Mouse (Mus musculus) MEL-GATA-1-ER (cell line): ENCODE measurements at regions not wholly inside any gene's neighbourhood (a gene's known extent, or its start where the extent isn't known, plus 50 kb on each side); places are given as distances from the start of the nearest gene placed in this dataset.
A peak's percentile ranks its signal among the peaks of the same experiment; 100 is the strongest.

ENCODE experiments used
- DNase-seq: peaks from one replicate; pipeline ENCODE4 v3.0.0-alpha.2; 2012; ENCODE audit warnings: low read depth; ENCODE audit errors: extremely low read depth

- no peak for DNase-seq
Observed at GRCm38 (mm10) chr2:75405524-75406214, 253.4 kb upstream of the Hnrnpa3 start.

GRCm38 (mm10) chr2:75406721-75407455 is 252.2 kb upstream of the Hnrnpa3 start:
- DNase-seq: no peak

- DNase-seq: no peak
Observed at GRCm38 (mm10) chr2:75407560-75407959, 251.5 kb upstream of the Hnrnpa3 start.

GRCm38 (mm10) chr2:75408016-75408415 is 251.0 kb upstream of the Hnrnpa3 start:
- DNase-seq: no peak

- DNase-seq: no peak
Observed at GRCm38 (mm10) chr2:75409806-75410205, 249.3 kb upstream of the Hnrnpa3 start.

- no peak for DNase-seq
Observed at GRCm38 (mm10) chr2:75412735-75413134, 246.3 kb upstream of the Hnrnpa3 start.

GRCm38 (mm10) chr2:75418689-75419088 is 240.4 kb upstream of the Hnrnpa3 start:
- no peak for DNase-seq

GRCm38 (mm10) chr2:75419142-75419541 is 239.9 kb upstream of the Hnrnpa3 start:
- DNase-seq: peak; percentile 0

GRCm38 (mm10) chr2:75422798-75423685 is 236.0 kb upstream of the Hnrnpa3 start:
- no peak for DNase-seq

GRCm38 (mm10) chr2:75423872-75424271 is 235.2 kb upstream of the Hnrnpa3 start:
- DNase-seq: no peak

- DNase-seq: no peak
Observed at GRCm38 (mm10) chr2:75424363-75424762, 234.7 kb upstream of the Hnrnpa3 start.

- DNase-seq: no peak
Observed at GRCm38 (mm10) chr2:75424911-75425310, 234.2 kb upstream of the Hnrnpa3 start.

- DNase-seq: no peak
Observed at GRCm38 (mm10) chr2:75425384-75425783, 233.7 kb upstream of the Hnrnpa3 start.

GRCm38 (mm10) chr2:75425791-75426190 is 233.3 kb upstream of the Hnrnpa3 start:
- DNase-seq: no peak

- DNase-seq: no peak
Observed at GRCm38 (mm10) chr2:75427936-75428458, 231.1 kb upstream of the Hnrnpa3 start.

- DNase-seq: no peak
Observed at GRCm38 (mm10) chr2:75430161-75430940, 228.7 kb upstream of the Hnrnpa3 start.

- no peak for DNase-seq
Observed at GRCm38 (mm10) chr2:75431981-75432380, 227.1 kb upstream of the Hnrnpa3 start.

GRCm38 (mm10) chr2:75434521-75434920 is 224.5 kb upstream of the Hnrnpa3 start:
- no peak for DNase-seq

GRCm38 (mm10) chr2:75439522-75440230 is 219.4 kb upstream of the Hnrnpa3 start:
- no peak for DNase-seq

- no peak for DNase-seq
Observed at GRCm38 (mm10) chr2:75442632-75443031, 216.4 kb upstream of the Hnrnpa3 start.
